Mouse (Mus musculus) E14TG2a.4 (cell line): Measurements from ENCODE around the gene Reps1.

ENCODE experiments used
- H3K27me3 ChIP-seq: 2 replicates; pipeline ENCODE4 v1.6.1; 2014; ENCODE audit warnings: low read length, control low read depth; ENCODE audit not compliant: insufficient read depth
- H3K36me3 ChIP-seq: 2 replicates; pipeline ENCODE4 v1.6.1; 2014; ENCODE audit warnings: low read length, control low read depth; ENCODE audit not compliant: insufficient read depth
- H3K4me1 ChIP-seq: replicated peaks from 2 replicates; pipeline ENCODE4 v1.6.1; 2014; ENCODE audit warnings: low read depth, low read length, control low read depth
- H3K4me3 ChIP-seq: replicated peaks from 2 replicates; pipeline ENCODE4 v1.5.1; 2014; ENCODE audit warnings: mild to moderate bottlenecking, low read length
- H3K9me3 ChIP-seq: 2 replicates; pipeline ENCODE4 v1.6.1; 2014; ENCODE audit warnings: low read length, control low read depth
- CTCF ChIP-seq: conservative IDR thresholded peaks from 2 replicates; pipeline ENCODE4 v1.5.1; 2014; ENCODE audit warnings: low read length
- NANOG ChIP-seq: IDR thresholded peaks from 2 replicates; pipeline ENCODE4 v1.6.1; 2014; ENCODE audit warnings: borderline replicate concordance, low read length, mixed read lengths
- POU5F1 ChIP-seq: IDR thresholded peaks from 2 replicates; pipeline ENCODE4 v1.6.1; 2014; ENCODE audit warnings: low read length, borderline replicate concordance

Reps1 gene

GRCm38 (mm10) chr10:18021576-18022311, 33.9 kb upstream of the Reps1 start:
- Histone ChIP-seq H3K27me3 (peaks cover 3% of the 10 kb centered on the region; the same call in 1 of the 2 replicates), H3K4me1 (peaks cover 14% of the 10 kb centered on the region), H3K36me3 (no peaks in the 10 kb centered on the region), H3K9me3 (no peaks in the 10 kb centered on the region), H3K4me3 (peak overlapping the region; percentile 88)
- TF ChIP-seq POU5F1 (no peak), NANOG (no peak), CTCF (no peak)

GRCm38 (mm10) chr10:18022312-18022711, 33.3 kb upstream of the Reps1 start:
- peak overlapping the region; percentile 88 for H3K4me3 ChIP-seq
- no peaks in the 10 kb centered on the region for H3K36me3 ChIP-seq
- TF ChIP-seq POU5F1 (no peak), NANOG (no peak), CTCF (no peak)
- peaks cover 14% of the 10 kb centered on the region for H3K4me1 ChIP-seq
- H3K27me3 ChIP-seq: peaks cover 3% of the 10 kb centered on the region; the same call in 1 of the 2 replicates
- no peaks in the 10 kb centered on the region for H3K9me3 ChIP-seq

GRCm38 (mm10) chr10:18022741-18023347, 32.8 kb upstream of the Reps1 start, which contains the start of gene Abracl:
Gene Abracl (minus strand): TSS chr10:18023288.
- TF ChIP-seq POU5F1: no peak
- TF ChIP-seq NANOG: no peak
- TF ChIP-seq CTCF: no peak

GRCm38 (mm10) chr10:18034408-18034807, 21.3 kb upstream of the Reps1 start:
- Histone ChIP-seq H3K4me1 (no peaks in the 10 kb centered on the region), H3K9me3 (no peaks in the 10 kb centered on the region), H3K4me3 (no peak overlapping the region), H3K36me3 (no peaks in the 10 kb centered on the region), H3K27me3 (no peaks in the 10 kb centered on the region)
- no peak for TF ChIP-seq CTCF
- no peak for TF ChIP-seq POU5F1
- no peak for TF ChIP-seq NANOG

More at GRCm38 (mm10) chr10:18022741-18023347, 32.8 kb upstream of the Reps1 start, which contains the start of gene Abracl:
- H3K4me3 ChIP-seq: peak within 1 kb of the TSS; percentile 88
- H3K4me1 ChIP-seq: peaks cover 14% of the 10 kb centered on the region
- H3K9me3 ChIP-seq: no peaks in the 10 kb centered on the region
- peaks cover 3% of the 10 kb centered on the region; the same call in 1 of the 2 replicates for H3K27me3 ChIP-seq
- no peaks in the 10 kb centered on the region for H3K36me3 ChIP-seq

- no peaks in the 10 kb centered on the region for H3K27me3 ChIP-seq
- TF ChIP-seq CTCF: no peak
- TF ChIP-seq POU5F1: no peak
- TF ChIP-seq NANOG: no peak
- H3K9me3 ChIP-seq: no peaks in the 10 kb centered on the region
- no peak overlapping the region for H3K4me3 ChIP-seq
- no peaks in the 10 kb centered on the region for H3K4me1 ChIP-seq
- no peaks in the 10 kb centered on the region for H3K36me3 ChIP-seq
Observed at GRCm38 (mm10) chr10:18036849-18037248, 18.8 kb upstream of the Reps1 start.

GRCm38 (mm10) chr10:18046380-18046779, 9.3 kb upstream of the Reps1 start:
- H3K4me3 ChIP-seq: no peak overlapping the region
- H3K36me3 ChIP-seq: no peaks in the 10 kb centered on the region
- TF ChIP-seq CTCF: no peak
- no peak for TF ChIP-seq NANOG
- no peak for TF ChIP-seq POU5F1
- H3K4me1 ChIP-seq: peaks cover 5% of the 10 kb centered on the region
- no peaks in the 10 kb centered on the region for H3K27me3 ChIP-seq
- H3K9me3 ChIP-seq: no peaks in the 10 kb centered on the region

GRCm38 (mm10) chr10:18047380-18048146, 8.1 kb upstream of the Reps1 start:
- H3K36me3 ChIP-seq: no peaks in the 10 kb centered on the region
- no peaks in the 10 kb centered on the region for H3K9me3 ChIP-seq
- no peak overlapping the region for H3K4me3 ChIP-seq
- H3K4me1 ChIP-seq: peaks cover 5% of the 10 kb centered on the region
- H3K27me3 ChIP-seq: no peaks in the 10 kb centered on the region
- TF ChIP-seq CTCF: no peak
- TF ChIP-seq NANOG: no peak
- no peak for TF ChIP-seq POU5F1

- peak overlapping the region; percentile 89 for H3K4me3 ChIP-seq
- peaks cover 12% of the 10 kb centered on the region for H3K4me1 ChIP-seq
- H3K27me3 ChIP-seq: no peaks in the 10 kb centered on the region
- TF ChIP-seq POU5F1 (no peak), NANOG (no peak), CTCF (no peak)
- no peaks in the 10 kb centered on the region for H3K36me3 ChIP-seq
- H3K9me3 ChIP-seq: no peaks in the 10 kb centered on the region
Observed at GRCm38 (mm10) chr10:18055009-18055695, 509 bp upstream of the Reps1 start.
